Comparison of ENCODE assay signal across 7 mouse cellular contexts in the genomic region with DNA sequence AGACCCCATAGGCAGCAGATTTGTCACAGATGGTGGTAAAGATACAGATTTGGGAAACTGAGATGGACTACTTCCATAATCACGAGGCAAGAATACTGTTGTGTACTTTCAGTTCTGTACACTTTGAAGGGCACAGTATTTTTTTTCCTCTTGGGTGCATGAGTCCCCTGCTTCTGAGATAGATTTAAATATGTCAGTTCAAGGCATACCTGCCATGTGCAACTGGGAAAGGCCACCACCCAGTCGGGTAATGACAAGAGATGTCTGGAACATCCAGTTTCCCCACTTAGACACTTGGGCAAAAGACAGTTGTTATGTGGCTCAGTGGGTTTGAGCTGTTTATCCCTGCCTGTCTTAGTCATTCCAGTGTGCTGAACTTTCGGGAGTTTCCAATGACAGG. TPM values are rescaled to one million over a fixed set of nuclear protein-coding genes. Genes with fewer than 3 reads are reported as not detected.
DNase-seq lines count a peak whose midpoint lies in the region; ATAC-seq lines count a peak whose summit lies in the region.

No protein-coding gene starts in this region.

- no peak overlapping the region for H3K27ac ChIP-seq in lung, embryonic 15.5 days
- no peak overlapping the region for H3K27ac ChIP-seq in embryonic facial prominence, embryonic 14.5 days (replicated peaks; ENCODE audit: low read depth, low read length)
- H3K27ac ChIP-seq in intestine, embryonic 14.5 days (ENCODE audit: low read depth) = no peak overlapping the region
- no peak overlapping the region for H3K27ac ChIP-seq in neural tube, embryonic 12.5 days

- no peaks in the 10 kb centered on the region for H3K9me3 ChIP-seq in lung, embryonic 15.5 days
- no peaks in the 10 kb centered on the region for H3K9me3 ChIP-seq in embryonic facial prominence, embryonic 14.5 days (ENCODE audit: control insufficient read depth, low read length)
- H3K9me3 ChIP-seq in intestine, embryonic 14.5 days (ENCODE audit: control insufficient read depth, low read length) = no peaks in the 10 kb centered on the region
- H3K9me3 ChIP-seq in neural tube, embryonic 12.5 days = no peaks in the 10 kb centered on the region

- 51% methylated on average over 3 of the region's 3 CpGs for WGBS in lung, embryonic 15.5 days
- 66% methylated on average over 3 of the region's 3 CpGs for WGBS in embryonic facial prominence, embryonic 14.5 days
- WGBS in intestine, embryonic 14.5 days = 54% methylated on average over 3 of the region's 3 CpGs
- 74% methylated on average over 3 of the region's 3 CpGs for WGBS in neural tube, embryonic 12.5 days

- ATAC-seq in lung, embryonic 15.5 days (ENCODE audit: borderline replicate concordance, extremely low read depth, low FRiP score, low TSS enrichment) = no peak
- no peak for ATAC-seq in embryonic facial prominence, embryonic 14.5 days (ENCODE audit: low read depth)
- ATAC-seq in intestine, embryonic 14.5 days (replicated peaks; ENCODE audit: low FRiP score, low TSS enrichment, low read depth) = no peak
- no peak for ATAC-seq in neural tube, embryonic 12.5 days (ENCODE audit: low FRiP score, low read depth)

- H3K4me1 ChIP-seq in lung, embryonic 15.5 days = no peaks in the 10 kb centered on the region
- H3K4me1 ChIP-seq in embryonic facial prominence, embryonic 14.5 days (ENCODE audit: control insufficient read depth, insufficient read depth, low read length) = no peaks in the 10 kb centered on the region
- no peaks in the 10 kb centered on the region for H3K4me1 ChIP-seq in intestine, embryonic 14.5 days (replicated peaks; ENCODE audit: control insufficient read depth, insufficient read depth, low read length)
- no peaks in the 10 kb centered on the region for H3K4me1 ChIP-seq in neural tube, embryonic 12.5 days

- no peaks in the 10 kb centered on the region for H3K27me3 ChIP-seq in lung, embryonic 15.5 days
- no peaks in the 10 kb centered on the region for H3K27me3 ChIP-seq in embryonic facial prominence, embryonic 14.5 days (replicated peaks; ENCODE audit: control insufficient read depth, insufficient read depth, low read length)
- no peaks in the 10 kb centered on the region for H3K27me3 ChIP-seq in intestine, embryonic 14.5 days (replicated peaks; ENCODE audit: control insufficient read depth, insufficient read depth, low read length)
- H3K27me3 ChIP-seq in neural tube, embryonic 12.5 days (replicated peaks) = no peaks in the 10 kb centered on the region

- no peak for DNase-seq in lung, postnatal 4 days
- DNase-seq in embryonic facial prominence, embryonic 14.5 days (ENCODE audit: low spot score) = peak; percentile 0
- peak; percentile 49 for DNase-seq in intestine, embryonic 14.5 days (ENCODE audit: low spot score)
- DNase-seq in embryo, embryonic 11 days = no peak
- DNase-seq in layer of hippocampus, postnatal 14 days (ENCODE audit: low spot score in 2 of 2) = no peak

- peak overlapping the region; percentile 64 for H3K4me3 ChIP-seq in lung, embryonic 15.5 days
- peak overlapping the region; percentile 63 for H3K4me3 ChIP-seq in embryonic facial prominence, embryonic 14.5 days (ENCODE audit: low read depth, low read length)
- peak overlapping the region; percentile 47 for H3K4me3 ChIP-seq in intestine, embryonic 14.5 days (ENCODE audit: low read depth, low read length)
- peak overlapping the region; percentile 59 for H3K4me3 ChIP-seq in neural tube, embryonic 12.5 days

- no peaks in the 10 kb centered on the region for H3K36me3 ChIP-seq in lung, embryonic 15.5 days
- H3K36me3 ChIP-seq in embryonic facial prominence, embryonic 14.5 days (ENCODE audit: control insufficient read depth, insufficient read depth, low read length) = no peaks in the 10 kb centered on the region
- no peaks in the 10 kb centered on the region for H3K36me3 ChIP-seq in intestine, embryonic 14.5 days (ENCODE audit: control insufficient read depth, insufficient read depth, low read length)
- H3K36me3 ChIP-seq in neural tube, embryonic 12.5 days = no peaks in the 10 kb centered on the region

- H3K4me2 ChIP-seq in lung, embryonic 15.5 days = peak overlapping the region; percentile 70
- H3K4me2 ChIP-seq in embryonic facial prominence, embryonic 14.5 days (ENCODE audit: low read depth, low read length) = peak overlapping the region; percentile 59
- peak overlapping the region; percentile 50 for H3K4me2 ChIP-seq in intestine, embryonic 14.5 days (ENCODE audit: low read length)
- H3K4me2 ChIP-seq in neural tube, embryonic 12.5 days (replicated peaks) = peak overlapping the region; percentile 61

- no peak overlapping the region for H3K9ac ChIP-seq in lung, embryonic 15.5 days
- peak overlapping the region; percentile 71; the same call in 1 of the 2 replicates for H3K9ac ChIP-seq in embryonic facial prominence, embryonic 14.5 days (ENCODE audit: low read depth, low read length)
- H3K9ac ChIP-seq in intestine, embryonic 14.5 days (ENCODE audit: low read length) = peak overlapping the region; percentile 52; the same call in 1 of the 2 replicates
- peak overlapping the region; percentile 72; the same call in 1 of the 2 replicates for H3K9ac ChIP-seq in neural tube, embryonic 12.5 days

RNA-seq across cellular contexts. Expression of a gene that starts 0.9 kb away (rescaled TPM):
- polyA plus RNA-seq in lung, embryonic 15.5 days (2015; fragmentation: Nextera tagmentation; extraction: Ambion mirVana) = 8.3 and 8.4 TPM in 2 replicates
- polyA plus RNA-seq in embryonic facial prominence, embryonic 14.5 days (2014; fragmentation: Nextera tagmentation; extraction: Ambion mirVana) = 15.9 and 17.9 TPM in 2 replicates
- polyA plus RNA-seq in intestine, embryonic 14.5 days (2014; fragmentation: Nextera tagmentation; extraction: Ambion mirVana) = 12.8 and 13.2 TPM in 2 replicates
- polyA plus RNA-seq in neural tube, embryonic 12.5 days (2016; fragmentation: Nextera tagmentation; extraction: Ambion mirVana) = 16.8 and 19.4 TPM in 2 replicates
- 10 to 100 TPM; 48.2 to 50.2 TPM for total RNA-seq in layer of hippocampus, postnatal 14 days (2021)

Comparison
In these comparisons a context has a peak if more than half of its experiments do, and no peak if none do; other contexts are left out.
1. DNase-seq: peak in embryonic facial prominence, embryonic 14.5 days (single experiment) and intestine, embryonic 14.5 days (single experiment); none in lung, postnatal 4 days (0 of 2), embryo, embryonic 11 days (single experiment) and layer of hippocampus, postnatal 14 days (0 of 2).
2. Peak in every context shown above with its lines, with median percentiles within 50 percentile points of each other: H3K4me2 ChIP-seq and H3K4me3 ChIP-seq.